Mouse (Mus musculus): ENCODE results near the gene Wwc1. TPM values are rescaled to one million over a fixed set of nuclear protein-coding genes. Genes with fewer than 3 reads are reported as not detected.

The Wwc1 gene
- total RNA-seq, 1 experiment: 30.4 TPM

DNA sequence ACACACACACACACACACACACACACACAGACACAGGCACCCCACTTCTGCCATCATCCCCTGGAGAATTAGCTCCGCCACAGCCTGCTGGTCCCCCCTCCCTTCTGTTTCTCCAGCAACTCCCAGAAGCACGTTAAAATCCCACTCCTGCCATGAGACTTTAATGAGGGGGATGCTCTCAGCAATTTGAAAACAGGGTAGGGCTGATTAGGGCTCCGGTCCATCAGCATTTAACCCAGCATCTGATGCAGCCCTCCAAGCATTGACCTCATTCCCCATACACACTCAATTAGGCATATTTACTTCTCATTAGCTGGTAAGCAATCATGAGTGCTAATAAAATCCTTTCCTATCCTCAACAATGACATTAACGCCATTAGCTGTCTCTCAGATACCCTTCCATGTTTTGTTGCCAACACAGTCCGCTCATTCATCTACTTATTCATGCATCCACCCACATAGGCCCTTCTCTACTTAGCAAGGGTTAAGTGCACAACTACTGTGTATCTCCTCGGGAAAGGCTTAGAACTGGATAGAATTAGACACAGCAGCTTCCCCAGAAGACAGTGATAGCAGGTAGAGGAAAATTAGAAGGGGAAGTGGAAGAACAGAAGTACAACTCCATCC, 66.8 kb downstream of the Wwc1 start:
- no peak for DNase-seq (ENCODE audit: low read depth, low spot score)
- Histone ChIP-seq H3K9ac (ENCODE audit: insufficient read depth, low read depth, low read length, poor library complexity, severe bottlenecking) (no peak overlapping the region), H3K4me1 (ENCODE audit: control insufficient read depth in 2 of 2, insufficient read depth in 2 of 2, low read length in 2 of 2, poor library complexity in 1 of 2) (peaks cover 0 to 2% of the 10 kb centered on the region in 2 experiments; a peak in 1 of 4 replicates), H3K9me3 (ENCODE audit: control insufficient read depth, insufficient read depth, low read depth, low read length) (no peaks in the 10 kb centered on the region), H3K36me3 (ENCODE audit: control insufficient read depth, insufficient read depth, low read length, poor library complexity, severe bottlenecking) (peaks cover 15% of the 10 kb centered on the region; the same call in 1 of the 2 replicates), H3K4me3 (ENCODE audit: insufficient read depth in 1 of 2, low read depth in 1 of 2, low read length in 2 of 2, poor library complexity in 1 of 2, severe bottlenecking in 1 of 2) (no peak overlapping the region), H3K27ac (ENCODE audit: insufficient read depth, low read depth, low read length, poor library complexity, severe bottlenecking) (no peak overlapping the region)
- in situ Hi-C loops (cut with MboI; ENCODE audit: low sequenced_read_pairs in 2 of 2, unreplicated experiment in 2 of 2): no loop called here
- TF ChIP-seq MAFK (IDR thresholded peaks at IDR 0.05; ENCODE audit: insufficient read depth, low read depth, low read length): no peak

DNA sequence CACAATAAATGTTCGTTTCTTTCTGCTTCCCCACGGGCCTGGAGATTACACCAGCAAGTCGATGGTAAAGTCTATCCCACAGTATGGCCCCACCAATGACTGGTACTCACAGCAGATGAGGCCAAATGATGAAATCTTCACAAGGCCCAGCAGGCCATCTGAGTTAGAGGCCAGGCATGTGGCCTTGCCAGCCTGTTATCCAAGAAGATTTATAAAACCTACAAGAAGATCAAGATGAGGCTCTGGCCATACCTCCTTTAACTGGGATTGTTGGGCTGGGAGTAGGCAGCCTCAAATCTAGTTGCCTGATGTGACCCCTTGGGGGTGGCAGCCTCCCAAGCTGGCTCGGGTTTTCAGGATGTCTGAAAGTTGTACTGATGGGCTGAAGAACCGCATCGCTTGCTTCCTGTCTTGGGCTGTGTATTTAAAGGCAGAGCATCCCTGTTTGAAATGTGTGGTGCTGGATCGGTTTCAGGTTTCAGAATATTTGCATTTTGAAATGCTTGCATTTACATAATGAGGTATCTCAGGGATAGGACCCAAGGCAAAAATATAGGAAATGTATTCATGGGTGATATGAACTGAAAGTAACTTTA, 75.3 kb downstream of the Wwc1 start:
- H3K4me3 ChIP-seq (ENCODE audit: insufficient read depth in 1 of 2, low read depth in 1 of 2, low read length in 2 of 2, poor library complexity in 1 of 2, severe bottlenecking in 1 of 2): no peak overlapping the region
- H3K9me3 ChIP-seq (ENCODE audit: control insufficient read depth, insufficient read depth, low read depth, low read length): no peaks in the 10 kb centered on the region
- H3K9ac ChIP-seq (ENCODE audit: insufficient read depth, low read depth, low read length, poor library complexity, severe bottlenecking): no peak overlapping the region
- DNase-seq (ENCODE audit: low read depth, low spot score): no peak
- no peaks in the 10 kb centered on the region for H3K4me1 ChIP-seq (ENCODE audit: control insufficient read depth in 2 of 2, insufficient read depth in 2 of 2, low read length in 2 of 2, poor library complexity in 1 of 2)
- peaks cover 21% of the 10 kb centered on the region; the same call in 1 of the 2 replicates for H3K36me3 ChIP-seq (ENCODE audit: control insufficient read depth, insufficient read depth, low read length, poor library complexity, severe bottlenecking)
- TF ChIP-seq MAFK (IDR thresholded peaks at IDR 0.05; ENCODE audit: insufficient read depth, low read depth, low read length): no peak
- no peak for TF ChIP-seq ZC3H11A (IDR thresholded peaks at IDR 0.05; ENCODE audit: borderline replicate concordance, low read depth, low read length)
- TF ChIP-seq ZNF384 (IDR thresholded peaks at IDR 0.05; ENCODE audit: low read depth, low read length): no peak
- TF ChIP-seq CHD2 (IDR thresholded peaks at IDR 0.05; ENCODE audit: low read depth, low read length): no peak
- no peak for TF ChIP-seq HCFC1 (IDR thresholded peaks at IDR 0.05; ENCODE audit: borderline replicate concordance, insufficient read depth, low read length)
- no peak overlapping the region for H3K27ac ChIP-seq (ENCODE audit: insufficient read depth, low read depth, low read length, poor library complexity, severe bottlenecking)
- in situ Hi-C loops (cut with MboI; ENCODE audit: low sequenced_read_pairs in 2 of 2, unreplicated experiment in 2 of 2): no loop called here

DNA sequence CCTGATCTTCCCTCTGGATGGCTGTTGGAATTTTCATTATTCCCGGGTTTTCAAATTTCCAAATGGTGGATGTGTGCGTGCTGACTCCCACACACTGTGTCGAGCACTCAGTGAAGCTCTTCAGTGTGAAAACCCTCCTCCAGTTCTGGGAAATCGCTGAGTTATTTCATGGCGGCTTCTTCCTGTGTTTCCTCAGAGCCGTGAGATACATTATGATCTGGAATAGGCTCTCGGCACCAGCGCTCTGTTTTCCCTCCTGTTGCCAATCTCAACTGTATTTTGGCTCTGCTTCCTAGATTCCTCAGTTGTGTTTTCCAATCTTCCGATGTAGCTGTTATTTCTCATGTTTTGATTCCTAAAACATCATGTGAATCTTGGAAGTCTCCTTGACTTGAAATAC, 77.2 kb downstream of the Wwc1 start:
- no peaks in the 10 kb centered on the region for H3K9me3 ChIP-seq (ENCODE audit: control insufficient read depth, insufficient read depth, low read depth, low read length)
- no peak for TF ChIP-seq ZNF384 (IDR thresholded peaks at IDR 0.05; ENCODE audit: low read depth, low read length)
- TF ChIP-seq CHD2 (IDR thresholded peaks at IDR 0.05; ENCODE audit: low read depth, low read length): no peak
- TF ChIP-seq MAFK (IDR thresholded peaks at IDR 0.05; ENCODE audit: insufficient read depth, low read depth, low read length): no peak
- TF ChIP-seq ZC3H11A (IDR thresholded peaks at IDR 0.05; ENCODE audit: borderline replicate concordance, low read depth, low read length): no peak
- no peak for TF ChIP-seq HCFC1 (IDR thresholded peaks at IDR 0.05; ENCODE audit: borderline replicate concordance, insufficient read depth, low read length)
- in situ Hi-C loops (cut with MboI; ENCODE audit: low sequenced_read_pairs in 2 of 2, unreplicated experiment in 2 of 2): no loop called here

DNA sequence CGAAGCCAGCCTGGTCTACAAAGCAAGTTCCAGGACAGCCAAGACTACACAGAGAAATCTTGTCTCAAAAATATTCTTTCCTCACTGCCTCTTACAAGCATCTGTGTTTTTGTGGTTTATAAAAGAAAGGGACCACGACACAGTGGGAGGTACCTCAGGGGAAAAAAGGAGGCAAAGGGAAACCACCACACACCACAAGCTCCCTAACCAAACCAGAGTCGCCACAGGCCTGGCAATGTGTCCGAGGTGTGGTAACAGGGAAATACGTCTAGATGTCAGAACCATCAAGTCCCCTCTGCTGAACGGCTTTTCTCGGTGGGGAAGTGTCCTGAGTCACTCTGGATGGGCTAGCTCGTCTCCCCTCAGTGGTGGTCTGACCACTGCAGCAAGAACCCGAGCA, 80.4 kb downstream of the Wwc1 start:
- in situ Hi-C loops (cut with MboI; ENCODE audit: low sequenced_read_pairs in 2 of 2, unreplicated experiment in 2 of 2): no loop called here
- Histone ChIP-seq H3K27ac (ENCODE audit: insufficient read depth, low read depth, low read length, poor library complexity, severe bottlenecking) (no peak overlapping the region), H3K9me3 (ENCODE audit: control insufficient read depth, insufficient read depth, low read depth, low read length) (no peaks in the 10 kb centered on the region), H3K4me1 (ENCODE audit: control insufficient read depth in 2 of 2, insufficient read depth in 2 of 2, low read length in 2 of 2, poor library complexity in 1 of 2) (peaks cover 0 to 2% of the 10 kb centered on the region in 2 experiments; a peak in 1 of 4 replicates), H3K9ac (ENCODE audit: insufficient read depth, low read depth, low read length, poor library complexity, severe bottlenecking) (no peak overlapping the region), H3K4me3 (ENCODE audit: insufficient read depth in 1 of 2, low read depth in 1 of 2, low read length in 2 of 2, poor library complexity in 1 of 2, severe bottlenecking in 1 of 2) (no peak overlapping the region), H3K36me3 (ENCODE audit: control insufficient read depth, insufficient read depth, low read length, poor library complexity, severe bottlenecking) (peaks cover 15% of the 10 kb centered on the region; the same call in 1 of the 2 replicates)
- DNase-seq (ENCODE audit: low read depth, low spot score): no peak
- TF ChIP-seq ZC3H11A (IDR thresholded peaks at IDR 0.05; ENCODE audit: borderline replicate concordance, low read depth, low read length) (no peak), MAFK (IDR thresholded peaks at IDR 0.05; ENCODE audit: insufficient read depth, low read depth, low read length) (no peak), HCFC1 (IDR thresholded peaks at IDR 0.05; ENCODE audit: borderline replicate concordance, insufficient read depth, low read length) (no peak), CHD2 (IDR thresholded peaks at IDR 0.05; ENCODE audit: low read depth, low read length) (no peak), ZNF384 (IDR thresholded peaks at IDR 0.05; ENCODE audit: low read depth, low read length) (no peak)

More for the DNA sequence above, 77.2 kb downstream of the Wwc1 start:
- Histone ChIP-seq H3K4me3 (ENCODE audit: insufficient read depth in 1 of 2, low read depth in 1 of 2, low read length in 2 of 2, poor library complexity in 1 of 2, severe bottlenecking in 1 of 2) (no peak overlapping the region), H3K4me1 (ENCODE audit: control insufficient read depth in 2 of 2, insufficient read depth in 2 of 2, low read length in 2 of 2, poor library complexity in 1 of 2) (peaks cover 0 to 2% of the 10 kb centered on the region in 2 experiments; a peak in 1 of 4 replicates), H3K36me3 (ENCODE audit: control insufficient read depth, insufficient read depth, low read length, poor library complexity, severe bottlenecking) (peaks cover 14% of the 10 kb centered on the region; the same call in 1 of the 2 replicates), H3K9ac (ENCODE audit: insufficient read depth, low read depth, low read length, poor library complexity, severe bottlenecking) (no peak overlapping the region), H3K27ac (ENCODE audit: insufficient read depth, low read depth, low read length, poor library complexity, severe bottlenecking) (no peak overlapping the region)
- no peak for DNase-seq (ENCODE audit: low read depth, low spot score)

Measured in ES-E14 (cell line).